Mouse (Mus musculus): Measurements from ENCODE around the gene S100a16. TPM values are rescaled to one million over a fixed set of nuclear protein-coding genes. Genes with fewer than 3 reads are reported as not detected.

The S100a16 gene
- total RNA-seq, 2 experiments from 2014 or later = 73.5 to 91.6 TPM

DNA sequence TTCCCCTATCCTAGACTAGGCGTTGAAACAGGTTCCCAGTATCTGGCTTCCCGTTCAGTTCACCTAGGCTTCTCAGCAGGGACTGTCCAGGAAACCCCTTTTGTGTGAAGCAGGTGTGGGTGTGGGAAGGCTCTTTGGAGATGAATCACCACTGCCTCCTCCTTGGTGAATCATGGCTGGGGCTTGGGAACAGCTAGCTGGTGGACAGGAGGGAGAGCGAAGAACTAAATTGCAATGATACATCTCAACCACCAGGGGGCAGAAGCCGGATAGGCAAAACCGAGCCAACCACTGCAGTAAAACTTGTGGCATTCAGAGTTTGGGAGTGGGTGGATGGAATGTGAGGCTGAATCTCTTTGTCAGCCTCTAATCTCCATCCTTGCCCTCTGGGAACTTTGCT is 48.5 kb downstream of the S100a16 start:
- DNase-seq = peak; percentile 75

DNA sequence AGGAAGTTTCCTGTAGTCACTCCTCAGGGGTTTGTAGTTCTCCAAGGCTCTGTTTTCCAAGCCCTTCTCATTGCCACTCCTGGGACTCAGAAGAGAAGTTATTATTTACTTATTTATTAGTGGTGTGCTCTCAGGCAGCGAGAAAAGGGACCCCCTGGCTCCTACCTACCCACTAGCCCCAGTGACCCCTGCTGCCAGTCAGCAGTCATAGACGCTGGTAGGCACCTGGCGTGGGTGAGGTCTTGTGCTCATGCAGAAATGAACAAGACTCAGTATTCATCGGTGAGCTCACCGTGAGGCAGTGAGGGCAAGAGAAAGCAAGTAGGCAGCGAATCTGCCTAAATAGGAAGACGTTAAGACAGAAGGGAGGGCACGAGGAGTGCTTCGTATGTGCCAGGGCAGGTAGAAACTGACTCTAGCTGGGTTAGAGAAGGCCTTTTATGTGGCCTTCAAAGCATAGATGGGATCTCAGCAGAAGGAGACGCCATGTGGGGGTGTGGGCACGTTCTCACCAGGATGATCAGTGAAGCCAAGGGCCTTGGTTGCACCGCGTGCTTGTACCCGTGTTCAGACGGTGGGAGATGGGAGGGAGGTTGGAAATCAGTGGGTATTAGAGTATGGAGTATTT is 49.1 kb downstream of the S100a16 start:
- DNase-seq = no peak

DNA sequence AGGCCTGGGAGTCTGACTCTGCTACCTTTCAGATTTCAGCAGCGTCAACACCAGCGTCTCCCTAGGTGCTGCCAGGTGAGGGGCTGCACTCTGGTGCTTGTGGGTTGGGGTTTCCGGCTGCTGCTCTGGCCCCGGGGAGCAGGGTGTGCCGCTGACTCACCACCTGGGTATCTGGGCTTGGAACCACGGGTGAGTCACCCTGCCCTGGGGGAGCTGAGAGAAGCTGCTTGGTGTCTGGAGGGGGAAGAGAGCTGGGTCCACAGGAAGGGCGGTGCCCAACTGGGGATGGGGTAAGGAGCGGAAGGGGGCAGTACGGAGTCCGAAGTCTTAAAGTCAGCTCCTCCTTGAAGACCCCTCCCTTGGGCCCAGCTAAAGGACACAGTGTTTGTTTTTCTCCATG is 49.9 kb downstream of the S100a16 start:
- peak; percentile 82 for DNase-seq

GRCm38 (mm10) chr3:90587361-90588101 is 50.5 kb downstream of the S100a16 start:
- peak; percentile 34 for DNase-seq

- no peak for DNase-seq
These were observed 52.3 kb downstream of the S100a16 start for GRCm38 (mm10) chr3:90589390-90589789.

DNA sequence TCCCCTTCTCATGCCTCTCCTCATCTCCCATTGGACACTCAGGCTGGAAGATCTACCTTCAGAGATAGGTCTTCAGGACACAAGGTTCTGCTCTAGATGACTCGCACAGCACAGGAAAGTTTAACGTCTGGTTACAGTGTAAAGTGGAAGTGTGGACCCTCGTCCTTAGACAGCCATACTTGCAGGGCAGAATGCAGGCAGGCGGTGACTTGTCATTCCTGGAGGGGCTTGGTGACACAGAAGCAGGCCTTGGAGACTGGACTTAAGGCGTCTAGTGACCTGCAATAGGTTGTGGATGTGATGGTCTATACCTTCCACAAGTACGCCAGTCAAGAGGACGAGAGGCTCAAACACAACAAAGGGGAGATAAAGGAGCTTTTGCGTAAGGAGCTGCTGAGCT is 52.9 kb downstream of the S100a16 start, which contains the start of gene S100a2:
Gene S100a2 (plus strand): TSS at position 301 of the 400 bp plus-strand sequence.
- no peak for DNase-seq

Other genes starting within 250 kb of the S100a16 start
- gene Gatad2b, start 244.1 kb upstream of the S100a16 start, total RNA-seq (2021) = 10 to 100 TPM; 55.5 to 65.9 TPM
- 10 to 100 TPM; 55.2 to 65.9 TPM for gene Slc27a3, start 147.3 kb upstream of the S100a16 start, total RNA-seq (2021)
- gene Ints3, start 103.6 kb upstream of the S100a16 start, total RNA-seq (2021) = 10 to 100 TPM; 46.8 to 51.6 TPM
- gene Npr1, start 71.4 kb upstream of the S100a16 start, total RNA-seq (2021) = 100 to 1,000 TPM in 1 of 2 experiments, 10 to 100 TPM in 1; 88.3 to 101 TPM
- 10 to 100 TPM; 59.1 to 63.2 TPM for gene Ilf2, start 61.1 kb upstream of the S100a16 start, total RNA-seq (2021)
- 10 to 100 TPM; 46.6 to 59.3 TPM for gene Snapin, start 46.2 kb upstream of the S100a16 start, total RNA-seq (2021)
- gene Chtop, start 27.8 kb upstream of the S100a16 start, total RNA-seq (2021) = 100 to 1,000 TPM; 101 to 108 TPM
- 100 to 1,000 TPM; 263 to 269 TPM for gene S100a1, start 22.9 kb upstream of the S100a16 start, total RNA-seq (2021)
- gene S100a13, start 22.8 kb upstream of the S100a16 start, total RNA-seq (2021) = 10 to 100 TPM; 59.6 to 60.9 TPM
- gene S100a14, start 10.4 kb upstream of the S100a16 start, total RNA-seq (2021) = under 1 TPM; 0.24 to 0.70 TPM
- gene S100a3, start 23.3 kb downstream of the S100a16 start, total RNA-seq (2021) = not detected
- gene S100a2, start 53.0 kb downstream of the S100a16 start, total RNA-seq (2021) = not detected
- gene Gm42674, start 64.7 kb downstream of the S100a16 start, total RNA-seq (2021) = not detected
- 10 to 100 TPM; 16.9 to 18.5 TPM for gene S100a4, start 66.5 kb downstream of the S100a16 start, total RNA-seq (2021)
- not detected for gene S100a5, start 71.3 kb downstream of the S100a16 start, total RNA-seq (2021)
- 10 to 100 TPM; 72.2 to 82.8 TPM for gene S100a6, start 75.6 kb downstream of the S100a16 start, total RNA-seq (2021)
- gene S100a7a, start 116.8 kb downstream of the S100a16 start, total RNA-seq (2021) = under 1 TPM in 1 of 2 experiments, not detected in 1; 0.33 TPM
- 10 to 100 TPM; 61.2 to 94.6 TPM for gene S100a8, start 131.7 kb downstream of the S100a16 start, total RNA-seq (2021)
- gene S100a9, start 158.5 kb downstream of the S100a16 start, total RNA-seq (2021) = 100 to 1,000 TPM in 1 of 2 experiments, 10 to 100 TPM in 1; 76.0 to 125 TPM
- not detected for gene Pglyrp4, start 189.7 kb downstream of the S100a16 start, total RNA-seq (2021)
- gene Gm5849, start 240.6 kb downstream of the S100a16 start, total RNA-seq (2021) = not detected